Mouse (Mus musculus) C2C12 (cell line): ENCODE measurements at regions not wholly inside any gene's neighbourhood (a gene's known extent, or its start where the extent isn't known, plus 50 kb on each side); places are given as distances from the start of the nearest gene placed in this dataset.
"Not testable (repeated sequence)": the region's sequence is repeated elsewhere in the genome, so short reads cannot be mapped to it uniquely, and the experiment has no call there.

Experiments used
- H3K27me3 ChIP-seq: one replicate; pipeline ENCODE4 v1.6.1; 2011; ENCODE audit not compliant: control insufficient read depth, insufficient read depth, insufficient read length
- H3K36me3 ChIP-seq: one replicate; pipeline ENCODE4 v1.6.1; 2011; ENCODE audit not compliant: control insufficient read depth, insufficient read depth
- H3K4me3 ChIP-seq: one replicate; pipeline ENCODE4 v1.5.1; 2011; ENCODE audit warnings: mild to moderate bottlenecking, control low read depth; ENCODE audit not compliant: poor library complexity, insufficient read depth, severe bottlenecking
- H3K79me2 ChIP-seq: one replicate; pipeline ENCODE4 v1.6.1; 2011; ENCODE audit not compliant: control insufficient read depth, insufficient read depth
- H3K79me3 ChIP-seq: one replicate; pipeline ENCODE4 v1.6.1; 2011; ENCODE audit warnings: low read depth, control low read depth
- H3ac ChIP-seq: one replicate; pipeline ENCODE3; 2011; ENCODE audit warnings: low read depth; ENCODE audit not compliant: control insufficient read depth, insufficient read length
- CEBPB ChIP-seq: IDR thresholded peaks from one replicate; pipeline ENCODE4 v1.6.1; 2011; ENCODE audit warnings: low read depth, mild to moderate bottlenecking, control low read depth, moderate library complexity
- CTCF ChIP-seq: IDR thresholded peaks from one replicate; pipeline ENCODE4 v1.5.1; 2011; ENCODE audit not compliant: control insufficient read depth, insufficient read depth, insufficient read length
- FOSL1 ChIP-seq: IDR thresholded peaks from one replicate; pipeline ENCODE4 v1.8.0; 2011; ENCODE audit warnings: mild to moderate bottlenecking, low read length; ENCODE audit not compliant: poor library complexity, insufficient read depth, severe bottlenecking
- MAX ChIP-seq: IDR thresholded peaks from one replicate; pipeline ENCODE4 v1.6.1; 2011; ENCODE audit warnings: mild to moderate bottlenecking, control low read depth
- MYOD1 ChIP-seq: IDR thresholded peaks from one replicate; pipeline ENCODE4 v1.6.1; 2011; ENCODE audit warnings: low read depth; ENCODE audit not compliant: control insufficient read depth, insufficient read length
- MYOG ChIP-seq: IDR thresholded peaks from one replicate; pipeline ENCODE4 v1.6.1; 2011; ENCODE audit not compliant: control insufficient read depth, insufficient read length; ENCODE audit errors: extremely low read depth
- USF1 ChIP-seq: IDR thresholded peaks from one replicate; pipeline ENCODE4 v1.6.1; 2011; ENCODE audit warnings: low read depth, mild to moderate bottlenecking, control low read depth, moderate library complexity

DNA sequence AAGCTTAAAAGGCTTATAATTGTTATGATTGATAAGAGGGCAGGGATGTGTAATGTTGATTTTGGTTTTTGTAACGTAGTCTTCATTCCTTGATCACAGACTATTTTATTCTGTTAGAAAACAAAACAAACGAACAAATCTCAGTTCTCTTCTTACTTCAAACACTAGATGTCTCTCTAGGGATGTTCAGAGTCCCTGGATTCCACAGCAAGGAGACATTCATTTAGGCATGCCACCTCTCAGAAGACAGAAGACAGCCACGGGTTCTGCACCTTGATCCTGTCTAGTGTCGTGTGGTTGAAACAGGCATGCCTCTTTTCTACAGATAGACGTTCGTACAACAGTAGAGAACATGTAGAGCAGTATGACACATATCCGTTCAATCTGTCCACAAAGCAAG, 74.7 kb downstream of the Gm13691 start:
- Histone ChIP-seq H3ac (no peak overlapping the region), H3K4me3 (no peak overlapping the region), H3K79me2 (no peaks in the 10 kb centered on the region), H3K36me3 (no peaks in the 10 kb centered on the region), H3K27me3 (no peaks in the 10 kb centered on the region), H3K79me3 (no peaks in the 10 kb centered on the region)
- TF ChIP-seq MAX, result no peak
- TF ChIP-seq USF1, result no peak
- TF ChIP-seq MYOG, result no peak
- TF ChIP-seq FOSL1, result no peak
- no peak for TF ChIP-seq CEBPB
- TF ChIP-seq CTCF, result no peak
- no peak for TF ChIP-seq MYOD1

- TF ChIP-seq FOSL1 (no peak), MAX (no peak), USF1 (no peak), CTCF (no peak), MYOD1 (no peak), CEBPB (no peak)
- Histone ChIP-seq H3K27me3 (no peaks in the 10 kb centered on the region), H3ac (no peak overlapping the region), H3K79me3 (no peaks in the 10 kb centered on the region), H3K36me3 (no peaks in the 10 kb centered on the region), H3K4me3 (no peak overlapping the region), H3K79me2 (no peaks in the 10 kb centered on the region)
These were observed 75.4 kb downstream of the Gm13691 start for GRCm38 (mm10) chr2:84065749-84066148.

- Histone ChIP-seq H3ac (no peak overlapping the region), H3K4me3 (no peak overlapping the region), H3K36me3 (no peaks in the 10 kb centered on the region), H3K79me2 (no peaks in the 10 kb centered on the region), H3K79me3 (no peaks in the 10 kb centered on the region), H3K27me3 (no peaks in the 10 kb centered on the region)
- TF ChIP-seq MAX (no peak), CTCF (no peak), MYOG (no peak), CEBPB (no peak), USF1 (no peak), MYOD1 (no peak), FOSL1 (no peak)
These were observed 75.9 kb downstream of the Gm13691 start for GRCm38 (mm10) chr2:84066151-84066693.

DNA sequence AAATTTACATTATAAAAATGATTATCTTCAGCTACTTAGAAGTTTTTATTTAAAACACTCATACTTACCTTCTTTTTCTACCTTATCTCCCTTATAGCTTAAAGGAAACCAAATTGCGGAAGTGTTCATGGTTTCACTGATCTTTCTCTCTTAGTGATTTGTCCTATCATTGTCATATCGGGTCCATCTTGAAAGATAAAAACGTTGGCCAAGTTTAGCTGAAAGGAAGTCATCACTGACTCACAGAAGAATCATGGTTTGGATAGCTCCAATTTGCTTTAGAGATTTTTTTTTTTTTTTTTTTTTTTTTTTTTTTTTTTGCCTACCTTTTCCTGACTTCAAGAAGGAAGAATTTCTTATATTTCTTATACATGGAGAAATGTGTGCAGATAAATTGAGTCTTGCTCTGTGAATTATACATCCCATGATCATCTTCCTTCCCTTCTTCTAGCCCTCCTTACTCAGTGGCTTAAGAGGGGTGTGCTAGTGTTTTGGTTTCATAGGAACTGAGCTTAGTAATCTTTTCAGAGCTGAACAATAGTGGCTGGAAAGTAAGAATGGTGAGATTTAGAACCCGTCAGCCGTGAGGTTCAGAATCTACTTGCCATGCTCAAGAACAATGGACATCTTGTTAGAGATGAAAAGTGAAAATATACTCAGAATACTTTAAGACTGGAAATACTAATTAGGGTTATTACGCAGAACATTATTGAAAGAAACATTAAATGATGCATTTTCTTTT, 76.6 kb downstream of the Gm13691 start:
- Histone ChIP-seq H3K79me2 (no peaks in the 10 kb centered on the region), H3K27me3 (no peaks in the 10 kb centered on the region), H3K36me3 (no peaks in the 10 kb centered on the region), H3ac (no peak overlapping the region), H3K4me3 (no peak overlapping the region), H3K79me3 (no peaks in the 10 kb centered on the region)
- TF ChIP-seq MYOG (no peak), USF1 (no peak), CTCF (no peak), FOSL1 (no peak), MAX (no peak), CEBPB (no peak), MYOD1 (no peak)

- no peaks in the 10 kb centered on the region for H3K36me3 ChIP-seq
- H3K4me3 ChIP-seq, result no peak overlapping the region
- no peak for TF ChIP-seq USF1
- no peak for TF ChIP-seq MAX
- TF ChIP-seq MYOD1, result no peak
- no peak for TF ChIP-seq FOSL1
- TF ChIP-seq CTCF, result no peak
- no peak for TF ChIP-seq CEBPB
- TF ChIP-seq MYOG, result no peak
- H3ac ChIP-seq, result no peak overlapping the region
- no peaks in the 10 kb centered on the region for H3K27me3 ChIP-seq
- H3K79me2 ChIP-seq, result no peaks in the 10 kb centered on the region
- H3K79me3 ChIP-seq, result no peaks in the 10 kb centered on the region
These were observed 78.3 kb downstream of the Gm13691 start for GRCm38 (mm10) chr2:84068617-84069016.

GRCm38 (mm10) chr2:84069411-84069810, 79.1 kb downstream of the Gm13691 start:
- H3K79me3 ChIP-seq, H3K4me3 ChIP-seq, H3K36me3 ChIP-seq, H3ac ChIP-seq, H3K79me2 ChIP-seq, H3K27me3 ChIP-seq: not testable (repeated sequence)
